Mouse (Mus musculus) heart, adult 2 months (tissue): ENCODE results near the gene Gmeb1. TPM values are rescaled to one million over a fixed set of nuclear protein-coding genes. Genes with fewer than 3 reads are reported as not detected.

Experiments
- DNase-seq, 2 experiments: peaks; one replicate each; pipeline ENCODE4 v3.0.0; 2021
- H3K27ac ChIP-seq: fragments of 200-600 bp; 2 replicates; pipeline ENCODE4 v1.8.1; 2022
- H3K27me3 ChIP-seq: fragments of 200-500 bp; 2 replicates; pipeline ENCODE4 v1.6.1; 2012; ENCODE audit warnings: mild to moderate bottlenecking, low read length, inconsistent platforms, mixed read lengths; ENCODE audit not compliant: control insufficient read depth, insufficient read depth
- H3K36me3 ChIP-seq: fragments of 200-500 bp; 2 replicates; pipeline ENCODE4 v1.6.1; 2012; ENCODE audit warnings: low read length, inconsistent platforms; ENCODE audit not compliant: control insufficient read depth, insufficient read depth
- H3K4me1 ChIP-seq: fragments of 200-500 bp; 2 replicates; pipeline ENCODE4 v1.6.1; 2011; ENCODE audit warnings: low read length; ENCODE audit not compliant: control insufficient read depth, insufficient read depth
- H3K4me3 ChIP-seq: fragments of 200-600 bp; 2 replicates; pipeline ENCODE4 v1.8.1; 2022
- H3K79me2 ChIP-seq: fragments of 200-500 bp; replicated peaks from 2 replicates; pipeline ENCODE4 v1.6.1; 2012; ENCODE audit warnings: mild to moderate bottlenecking, inconsistent platforms, low read length, moderate library complexity, mixed read lengths; ENCODE audit not compliant: control insufficient read depth, insufficient read depth
- H3K9ac ChIP-seq: fragments of 200-500 bp; 2 replicates; pipeline ENCODE4 v1.6.1; 2012; ENCODE audit warnings: low read depth, mild to moderate bottlenecking, control low read depth, inconsistent platforms, low read length, mixed read lengths
- CTCF ChIP-seq: fragments of 200-600 bp; IDR thresholded peaks from 2 replicates; pipeline ENCODE4 v1.8.1; 2022; ENCODE audit warnings: antibody characterized with exemption, mild to moderate bottlenecking, moderate library complexity
- EP300 ChIP-seq: fragments of 200-500 bp; IDR thresholded peaks from 2 replicates; pipeline ENCODE4 v1.6.1; 2011; ENCODE audit warnings: low read depth, low read length, control low read depth; ENCODE audit not compliant: insufficient read depth
- POLR2A ChIP-seq: fragments of 200-500 bp; IDR thresholded peaks from 2 replicates; pipeline ENCODE4 v1.6.1; 2011; ENCODE audit warnings: mild to moderate bottlenecking, low read depth, low read length, control low read depth; ENCODE audit not compliant: insufficient read depth
- WGBS: fragments of 180-500 bp; shearing (Covaris S2); methylation state at CpG from one replicate; pipeline ENCODE4 v1.1.7; 2018; 5-methylcytosine and 5-hydroxymethylcytosine counted together
- intact Hi-C: fragments of 180-260 bp; cut with DNase I; formaldehyde crosslinking; loops from one replicate; pipeline ENCODE4 v1.15.1; 2025
- polyA plus RNA-seq: library from polyadenylated mRNA; depleted of rRNA; stranded (reverse); fragments of >200 nt; gene quantifications from 2 replicates; pipeline ENCODE4 v1.2.3, GENCODE M21; 2012
- total RNA-seq, 2 experiments: library from RNA; stranded (reverse); gene quantifications; 2 replicates each; pipeline ENCODE4 v1.2.3; 2021

The Gmeb1 gene
- total and polyA plus RNA-seq, 3 experiments, result 7.7 to 10.0 (median 8.5) TPM

- DNase-seq, result no peak
- no peaks in the 10 kb centered on the region for H3K27me3 ChIP-seq
- no peak overlapping the region for H3K9ac ChIP-seq
- H3K27ac ChIP-seq, result no peak overlapping the region
- no peak for TF ChIP-seq POLR2A
- no peak for TF ChIP-seq CTCF
- TF ChIP-seq EP300, result no peak
- intact Hi-C loops, result no loop called here
- no peaks in the 10 kb centered on the region for H3K79me2 ChIP-seq
- no peak overlapping the region for H3K4me3 ChIP-seq
- WGBS, result 64% methylated on average over 3 of the region's 3 CpGs
- no peaks in the 10 kb centered on the region for H3K36me3 ChIP-seq
- H3K4me1 ChIP-seq, result no peaks in the 10 kb centered on the region
These were observed 5.5 kb upstream of the Gmeb1 start for GRCm38 (mm10) chr4:132266835-132267349.

- Histone ChIP-seq H3K79me2 (no peaks in the 10 kb centered on the region), H3K9ac (no peak overlapping the region), H3K4me1 (peaks cover 4% of the 10 kb centered on the region), H3K36me3 (peaks cover 6% of the 10 kb centered on the region; the same call in 1 of the 2 replicates), H3K27ac (no peak overlapping the region), H3K4me3 (no peak overlapping the region), H3K27me3 (no peaks in the 10 kb centered on the region)
- TF ChIP-seq EP300 (no peak), CTCF (no peak), POLR2A (no peak)
- intact Hi-C loops, result no loop called here
- DNase-seq, result no peak
- 94% methylated on average over 7 of the region's 7 CpGs for WGBS
These were observed 1.9 kb upstream of the Gmeb1 start for GRCm38 (mm10) chr4:132263313-132263712.

GRCm38 (mm10) chr4:132262358-132262616 lies 885 bp upstream of the Gmeb1 start:
- TF ChIP-seq CTCF (no peak), EP300 (no peak), POLR2A (no peak)
- 74% methylated on average over 5 of the region's 5 CpGs for WGBS
- Histone ChIP-seq H3K79me2 (no peaks in the 10 kb centered on the region), H3K36me3 (peaks cover 6% of the 10 kb centered on the region; the same call in 1 of the 2 replicates), H3K4me3 (no peak overlapping the region), H3K9ac (no peak overlapping the region), H3K27ac (no peak overlapping the region), H3K27me3 (no peaks in the 10 kb centered on the region), H3K4me1 (peaks cover 4% of the 10 kb centered on the region)
- DNase-seq, result no peak
- intact Hi-C loops, result no loop called here

- no peak for TF ChIP-seq POLR2A
- TF ChIP-seq CTCF, result no peak
- no peak for TF ChIP-seq EP300
- peaks cover 6% of the 10 kb centered on the region; the same call in 1 of the 2 replicates for H3K36me3 ChIP-seq
- DNase-seq, result peak; percentile 76 to 80
- H3K4me3 ChIP-seq, result peak overlapping the region; percentile 71
- intact Hi-C loops, result loop anchor here (2.0 kb wide), 1 partner anchor 48 kb away; the partner anchor contains the start of gene Ythdf2
- H3K9ac ChIP-seq, result peak overlapping the region; percentile 79
- H3K27me3 ChIP-seq, result no peaks in the 10 kb centered on the region
- peaks cover 4% of the 10 kb centered on the region for H3K4me1 ChIP-seq
- under 1% methylated on average over 30 of the region's 64 CpGs for WGBS
- H3K27ac ChIP-seq, result peak overlapping the region; percentile 92
- H3K79me2 ChIP-seq, result no peaks in the 10 kb centered on the region
These were observed 710 bp downstream of the Gmeb1 start for GRCm38 (mm10) chr4:132260404-132261379.

- peak overlapping the region; percentile 13 for H3K9ac ChIP-seq
- no peaks in the 10 kb centered on the region for H3K27me3 ChIP-seq
- no peak overlapping the region; the same call in 1 of the 2 replicates for H3K4me3 ChIP-seq
- no peak for TF ChIP-seq EP300
- peak; percentile 16; the same call in 1 of the 2 replicates for TF ChIP-seq POLR2A
- no peak for TF ChIP-seq CTCF
- intact Hi-C loops, result no loop called here
- H3K4me1 ChIP-seq, result peaks cover 4% of the 10 kb centered on the region
- H3K36me3 ChIP-seq, result peaks cover 6% of the 10 kb centered on the region; the same call in 1 of the 2 replicates
- H3K79me2 ChIP-seq, result peaks cover 1% of the 10 kb centered on the region
- 44% methylated on average over 4 of the region's 4 CpGs for WGBS
- H3K27ac ChIP-seq, result peak overlapping the region; percentile 92
- no peak for DNase-seq
These were observed 2.2 kb downstream of the Gmeb1 start for GRCm38 (mm10) chr4:132259248-132259647.

- no peak for DNase-seq
- intact Hi-C loops, result no loop called here
- H3K79me2 ChIP-seq, result peaks cover 2% of the 10 kb centered on the region
- H3K36me3 ChIP-seq, result peaks cover 6% of the 10 kb centered on the region; the same call in 1 of the 2 replicates
- H3K4me1 ChIP-seq, result peaks cover 6% of the 10 kb centered on the region
- WGBS, result 88% methylated on average over 3 of the region's 3 CpGs
- H3K4me3 ChIP-seq, result no peak overlapping the region
- H3K27ac ChIP-seq, result no peak overlapping the region
- TF ChIP-seq CTCF (no peak), EP300 (no peak), POLR2A (no peak)
- H3K9ac ChIP-seq, result no peak overlapping the region
- H3K27me3 ChIP-seq, result no peaks in the 10 kb centered on the region
These were observed 5.0 kb downstream of the Gmeb1 start for GRCm38 (mm10) chr4:132256384-132256783.
